Mouse (Mus musculus) liver, adult 2 months (tissue): ENCODE data around the gene Zfp36l2.

ENCODE experiments used
- CTCF ChIP-seq: fragments of 200-500 bp; IDR thresholded peaks from 2 replicates; pipeline ENCODE4 v1.5.1; 2011; ENCODE audit warnings: low read depth, low read length, control low read depth
- POLR2A ChIP-seq: fragments of 200-500 bp; IDR thresholded peaks from 2 replicates; pipeline ENCODE4 v1.6.1; 2011; ENCODE audit warnings: low read length, control low read depth; ENCODE audit not compliant: insufficient read depth; ENCODE audit errors: extremely low read depth

- TF ChIP-seq POLR2A (no peak), CTCF (no peak)
Observed at GRCm38 (mm10) chr17:84235399-84235928, 47.7 kb upstream of the Zfp36l2 start.
